Mouse (Mus musculus): ENCODE results near the gene Traf2.

- TF ChIP-seq CTCF (IDR thresholded peaks at IDR 0.05) (no peak), POLR2A (IDR thresholded peaks at IDR 0.05; ENCODE audit: insufficient read depth, low read depth, low read length) (no peak)
Observed at GRCm38 (mm10) chr2:25505000-25505399, 41.7 kb downstream of the Traf2 start.
